Mouse (Mus musculus) liver, embryonic 11.5 days (tissue): ENCODE results near the gene Eif3c. TPM values are rescaled to one million over a fixed set of nuclear protein-coding genes. Genes with fewer than 3 reads are reported as not detected.

ENCODE experiments used
- ATAC-seq: fragments of 200-750 bp; cut with Nextera tagmentation; replicated peaks from 2 replicates; pipeline ENCODE4 v1.8.0; 2017; ENCODE audit warnings: moderate number of reproducible peaks, mild to moderate bottlenecking, moderate TSS enrichment, moderate library complexity; ENCODE audit not compliant: low FRiP score
- DNase-seq: peaks from one replicate; pipeline ENCODE4 v3.0.0-alpha.2; 2017; ENCODE audit warnings: low spot score
- H3K27ac ChIP-seq: fragments of 300-500 bp; sonication (generic); 2 replicates; pipeline ENCODE4 v1.5.1; 2014; ENCODE audit warnings: mild to moderate bottlenecking, low read depth, low read length, control low read depth
- H3K27me3 ChIP-seq: fragments of 300-500 bp; sonication (generic); replicated peaks from 2 replicates; pipeline ENCODE4 v1.6.1; 2014; ENCODE audit warnings: low read length, mixed read lengths; ENCODE audit not compliant: control insufficient read depth, insufficient read depth
- H3K36me3 ChIP-seq: fragments of 300-500 bp; sonication (generic); 2 replicates; pipeline ENCODE4 v1.6.1; 2014; ENCODE audit warnings: mild to moderate bottlenecking, low read length, moderate library complexity, mixed read lengths; ENCODE audit not compliant: control insufficient read depth, insufficient read depth
- H3K4me1 ChIP-seq: fragments of 300-500 bp; sonication (generic); replicated peaks from 2 replicates; pipeline ENCODE4 v1.6.1; 2014; ENCODE audit warnings: low read length, mixed read lengths; ENCODE audit not compliant: control insufficient read depth, insufficient read depth
- H3K4me2 ChIP-seq: fragments of 300-500 bp; sonication (generic); 2 replicates; pipeline ENCODE4 v1.6.1; 2014; ENCODE audit warnings: mild to moderate bottlenecking, control low read depth, moderate library complexity
- H3K4me3 ChIP-seq: fragments of 300-500 bp; sonication (generic); 2 replicates; pipeline ENCODE4 v1.5.1; 2014; ENCODE audit warnings: low read depth, low read length, control low read depth
- H3K9ac ChIP-seq: fragments of 300-500 bp; sonication (generic); 2 replicates; pipeline ENCODE4 v1.6.1; 2014; ENCODE audit warnings: low read depth, low read length, control low read depth
- H3K9me3 ChIP-seq: fragments of 300-500 bp; sonication (generic); 2 replicates; pipeline ENCODE4 v1.6.1; 2016; ENCODE audit warnings: low read length, inconsistent platforms, mixed read lengths; ENCODE audit not compliant: control insufficient read depth
- WGBS: fragments of 180-500 bp; shearing (Covaris S2); extraction: QIAGEN DNeasy Blood & Tissue Kit; methylation state at CpG from one replicate; pipeline ENCODE4 v1.1.7; 2014; 5-methylcytosine and 5-hydroxymethylcytosine counted together
- microRNA-seq: library from miRNA; unstranded; fragments of <30 nt; microRNA quantifications from one replicate; pipeline ENCODE4, GENCODE M21; 2017; ENCODE audit warnings: borderline number of aligned reads
- polyA plus RNA-seq: library from polyadenylated mRNA; unstranded; fragments of >200 nt; fragmentation: Nextera tagmentation; extraction: Ambion mirVana; gene quantifications from 2 replicates; pipeline ENCODE4 v1.2.1, GENCODE M21; 2014

Eif3c gene
- polyA plus RNA-seq, 1 experiment from 2014 or later, result 195 TPM

GRCm38 (mm10) chr7:126496475-126496874, 69.7 kb downstream of the Eif3c start:
- H3K4me3 ChIP-seq, result no peak overlapping the region
- H3K4me2 ChIP-seq, result no peak overlapping the region
- H3K4me1 ChIP-seq, result peaks cover 14% of the 10 kb centered on the region
- peaks cover 93% of the 10 kb centered on the region for H3K36me3 ChIP-seq
- ATAC-seq (no peak), DNase-seq (no peak)
- no peak overlapping the region for H3K9ac ChIP-seq
- H3K9me3 ChIP-seq, result no peaks in the 10 kb centered on the region
- H3K27me3 ChIP-seq, result no peaks in the 10 kb centered on the region
- H3K27ac ChIP-seq, result no peak overlapping the region
- 91% methylated on average over 5 of the region's 5 CpGs for WGBS

Small RNA genes within 50 kb of the gene (microRNA-seq; reads per million reads assigned to microRNA genes)
- gene Mir7059, result 1.8 reads per million

Other genes with a start within 250 kb of the Eif3c start
- gene Lat, start 196.8 kb downstream of the Eif3c start, polyA plus RNA-seq, result 18.8 and 20.3 TPM in 2 replicates
- gene Spns1, start 189.0 kb downstream of the Eif3c start, polyA plus RNA-seq, result 43.8 and 43.9 TPM in 2 replicates
- 3.6 and 4.0 TPM in 2 replicates for gene Nfatc2ip, start 169.7 kb downstream of the Eif3c start, polyA plus RNA-seq
- gene Cd19, start 151.5 kb downstream of the Eif3c start, polyA plus RNA-seq, result 0.13 TPM in 1 of 2 replicates, not detected in the other
- gene Rabep2, start 137.7 kb downstream of the Eif3c start, polyA plus RNA-seq, result 15.6 and 16.0 TPM in 2 replicates
- gene Atp2a1, start 103.3 kb downstream of the Eif3c start, polyA plus RNA-seq, result 1.3 TPM in 2 replicates
- gene Sh2b1, start 91.0 kb downstream of the Eif3c start, polyA plus RNA-seq, result 26.2 and 26.4 TPM in 2 replicates
- 193 and 211 TPM in 2 replicates for gene Tufm, start 79.0 kb downstream of the Eif3c start, polyA plus RNA-seq
- gene Atxn2l, start 63.0 kb downstream of the Eif3c start, polyA plus RNA-seq, result 71.4 and 75.7 TPM in 2 replicates
- 0.68 and 1.4 TPM in 2 replicates for gene Apobr, start 18.5 kb upstream of the Eif3c start, polyA plus RNA-seq
- gene Cln3, start 19.4 kb upstream of the Eif3c start, polyA plus RNA-seq, result 19.7 and 25.2 TPM in 2 replicates
- gene Il27, start 28.5 kb upstream of the Eif3c start, polyA plus RNA-seq, result not detected in 2 replicates
- 4.3 and 7.1 TPM in 2 replicates for gene Nupr1, start 64.5 kb upstream of the Eif3c start, polyA plus RNA-seq
- 53.7 and 64.5 TPM in 2 replicates for gene Sgf29, start 82.9 kb upstream of the Eif3c start, polyA plus RNA-seq
- gene Sult1a1, start 110.0 kb upstream of the Eif3c start, polyA plus RNA-seq, result 0.14 and 0.44 TPM in 2 replicates
- 210 and 217 TPM in 2 replicates for gene Bola2, start 129.0 kb upstream of the Eif3c start, polyA plus RNA-seq
- gene Slx1b, start 129.4 kb upstream of the Eif3c start, polyA plus RNA-seq, result 6.6 and 7.7 TPM in 2 replicates
- 94.0 and 94.9 TPM in 2 replicates for gene Coro1a, start 141.4 kb upstream of the Eif3c start, polyA plus RNA-seq
- 34.0 and 39.3 TPM in 2 replicates for gene Mapk3, start 193.2 kb upstream of the Eif3c start, polyA plus RNA-seq
- gene Gdpd3, start 199.9 kb upstream of the Eif3c start, polyA plus RNA-seq, result 0.87 and 0.96 TPM in 2 replicates
- gene Ypel3, start 210.5 kb upstream of the Eif3c start, polyA plus RNA-seq, result 49.1 and 52.2 TPM in 2 replicates
- 0.22 and 0.55 TPM in 2 replicates for gene Tbx6, start 215.1 kb upstream of the Eif3c start, polyA plus RNA-seq
- gene Ppp4c, start 226.1 kb upstream of the Eif3c start, polyA plus RNA-seq, result 266 and 269 TPM in 2 replicates
- 0.21 TPM in 1 of 2 replicates, not detected in the other for gene Fam57b, start 231.3 kb upstream of the Eif3c start, polyA plus RNA-seq